Mouse (Mus musculus) kidney, adult 2 months (tissue): ENCODE data around the gene Klhdc3.

Experiments used
- CTCF ChIP-seq: fragments of 200-500 bp; conservative IDR thresholded peaks from 2 replicates; pipeline ENCODE4 v1.5.1; 2011; ENCODE audit warnings: low read depth, mild to moderate bottlenecking, control low read depth, low read length, moderate library complexity, mixed read lengths; ENCODE audit not compliant: insufficient read depth, insufficient read length
- POLR2A ChIP-seq: fragments of 200-500 bp; IDR thresholded peaks from one replicate; pipeline ENCODE4 v1.6.1; 2011; ENCODE audit warnings: low read depth, low read length, control low read depth

GRCm38 (mm10) chr17:46651755-46652547 is 28.8 kb downstream of the Klhdc3 start:
- TF ChIP-seq POLR2A = no peak
- no peak for TF ChIP-seq CTCF
